Mouse (Mus musculus): Measurements from ENCODE around the gene Exo1. TPM values are rescaled to one million over a fixed set of nuclear protein-coding genes. Genes with fewer than 3 reads are reported as not detected.
A peak's percentile ranks its signal among the peaks of the same experiment; 100 is the strongest.

The Exo1 gene
- polyA plus RNA-seq (2015; fragmentation: Nextera tagmentation; extraction: Ambion mirVana), result 22.4 and 28.7 TPM in 2 replicates

GRCm38 (mm10) chr1:175880453-175881296, at the start of gene Exo1:
Exo1 (plus strand) TSS chr1:175880581.
- Histone ChIP-seq H3K9me3 (replicated peaks) (no peaks in the 10 kb centered on the region), H3K9ac (peak within 1 kb of the TSS; percentile 78)
- under 1% methylated on average over 66 of the region's 66 CpGs for WGBS

GRCm38 (mm10) chr1:175855515-175855914, 24.9 kb upstream of the Exo1 start:
- Histone ChIP-seq H3K4me2 (no peak overlapping the region), H3K27ac (no peak overlapping the region), H3K9ac (no peak overlapping the region), H3K9me3 (replicated peaks) (no peaks in the 10 kb centered on the region), H3K36me3 (no peaks in the 10 kb centered on the region), H3K27me3 (no peaks in the 10 kb centered on the region), H3K4me3 (no peak overlapping the region), H3K4me1 (replicated peaks) (no peaks in the 10 kb centered on the region)
- no peak for ATAC-seq (replicated peaks; ENCODE audit: insufficient number of reproducible peaks, insufficient read depth, low FRiP score, low read depth)
- WGBS, result 83% methylated on average over 1 of the region's 1 CpGs

More at GRCm38 (mm10) chr1:175880453-175881296, at the start of gene Exo1:
- H3K4me3 ChIP-seq, result peak within 1 kb of the TSS; percentile 77
- H3K4me1 ChIP-seq (replicated peaks), result peaks cover 10% of the 10 kb centered on the region
- ATAC-seq (replicated peaks; ENCODE audit: insufficient number of reproducible peaks, insufficient read depth, low FRiP score, low read depth), result peak; percentile 90
- H3K36me3 ChIP-seq, result peaks cover 8% of the 10 kb centered on the region; the same call in 1 of the 2 replicates
- H3K27me3 ChIP-seq, result no peaks in the 10 kb centered on the region
- H3K4me2 ChIP-seq, result peak within 1 kb of the TSS; percentile 88
- H3K27ac ChIP-seq, result peak within 1 kb of the TSS; percentile 94

- 56% methylated on average over 1 of the region's 1 CpGs for WGBS
- ATAC-seq (replicated peaks; ENCODE audit: insufficient number of reproducible peaks, insufficient read depth, low FRiP score, low read depth), result no peak
- no peak overlapping the region for H3K4me3 ChIP-seq
- H3K27ac ChIP-seq, result no peak overlapping the region
- no peaks in the 10 kb centered on the region for H3K36me3 ChIP-seq
- no peaks in the 10 kb centered on the region for H3K4me1 ChIP-seq (replicated peaks)
- H3K9me3 ChIP-seq (replicated peaks), result no peaks in the 10 kb centered on the region
- H3K4me2 ChIP-seq, result no peak overlapping the region
- H3K27me3 ChIP-seq, result no peaks in the 10 kb centered on the region
- no peak overlapping the region for H3K9ac ChIP-seq
Measured at GRCm38 (mm10) chr1:175867050-175867449, 13.3 kb upstream of the Exo1 start.

GRCm38 (mm10) chr1:175867558-175867957, 12.8 kb upstream of the Exo1 start:
- Histone ChIP-seq H3K4me1 (replicated peaks) (no peaks in the 10 kb centered on the region), H3K9me3 (replicated peaks) (no peaks in the 10 kb centered on the region), H3K4me2 (no peak overlapping the region), H3K9ac (no peak overlapping the region), H3K36me3 (no peaks in the 10 kb centered on the region), H3K27me3 (no peaks in the 10 kb centered on the region), H3K27ac (no peak overlapping the region), H3K4me3 (no peak overlapping the region)
- WGBS, result 20% methylated on average over 5 of the region's 5 CpGs
- ATAC-seq (replicated peaks; ENCODE audit: insufficient number of reproducible peaks, insufficient read depth, low FRiP score, low read depth), result no peak

- H3K9ac ChIP-seq, result no peak overlapping the region
- no peaks in the 10 kb centered on the region for H3K27me3 ChIP-seq
- H3K9me3 ChIP-seq (replicated peaks), result no peaks in the 10 kb centered on the region
- no peak for ATAC-seq (replicated peaks; ENCODE audit: insufficient number of reproducible peaks, insufficient read depth, low FRiP score, low read depth)
- H3K27ac ChIP-seq, result no peak overlapping the region
- no peak overlapping the region for H3K4me3 ChIP-seq
- 66% methylated on average over 3 of the region's 3 CpGs for WGBS
- no peaks in the 10 kb centered on the region for H3K36me3 ChIP-seq
- no peak overlapping the region for H3K4me2 ChIP-seq
- no peaks in the 10 kb centered on the region for H3K4me1 ChIP-seq (replicated peaks)
Measured at GRCm38 (mm10) chr1:175870716-175871115, 9.7 kb upstream of the Exo1 start.

- Histone ChIP-seq H3K9ac (no peak overlapping the region), H3K27ac (no peak overlapping the region), H3K36me3 (no peaks in the 10 kb centered on the region), H3K4me1 (replicated peaks) (no peaks in the 10 kb centered on the region), H3K9me3 (replicated peaks) (no peaks in the 10 kb centered on the region), H3K4me3 (no peak overlapping the region), H3K4me2 (no peak overlapping the region), H3K27me3 (no peaks in the 10 kb centered on the region)
- ATAC-seq (replicated peaks; ENCODE audit: insufficient number of reproducible peaks, insufficient read depth, low FRiP score, low read depth), result no peak
- 76% methylated on average over 6 of the region's 6 CpGs for WGBS
Measured at GRCm38 (mm10) chr1:175872028-175872816, 8.2 kb upstream of the Exo1 start.

- Histone ChIP-seq H3K9me3 (replicated peaks) (no peaks in the 10 kb centered on the region), H3K27ac (no peak overlapping the region), H3K4me3 (no peak overlapping the region), H3K9ac (no peak overlapping the region), H3K4me1 (replicated peaks) (peaks cover 10% of the 10 kb centered on the region), H3K27me3 (no peaks in the 10 kb centered on the region), H3K4me2 (no peak overlapping the region), H3K36me3 (peaks cover 19% of the 10 kb centered on the region)
- 77% methylated on average over 3 of the region's 3 CpGs for WGBS
- no peak for ATAC-seq (replicated peaks; ENCODE audit: insufficient number of reproducible peaks, insufficient read depth, low FRiP score, low read depth)
Measured at GRCm38 (mm10) chr1:175883398-175883797, 3.0 kb downstream of the Exo1 start.

- Histone ChIP-seq H3K9ac (no peak overlapping the region), H3K4me1 (replicated peaks) (no peaks in the 10 kb centered on the region), H3K27ac (no peak overlapping the region), H3K36me3 (peaks cover 20% of the 10 kb centered on the region), H3K9me3 (replicated peaks) (no peaks in the 10 kb centered on the region), H3K4me3 (no peak overlapping the region), H3K4me2 (no peak overlapping the region), H3K27me3 (no peaks in the 10 kb centered on the region)
- WGBS, result 78% methylated on average over 6 of the region's 6 CpGs
- ATAC-seq (replicated peaks; ENCODE audit: insufficient number of reproducible peaks, insufficient read depth, low FRiP score, low read depth), result no peak
Measured at GRCm38 (mm10) chr1:175893263-175893662, 12.9 kb downstream of the Exo1 start.

- H3K9me3 ChIP-seq (replicated peaks), result no peaks in the 10 kb centered on the region
- H3K9ac ChIP-seq, result no peak overlapping the region
- no peak for ATAC-seq (replicated peaks; ENCODE audit: insufficient number of reproducible peaks, insufficient read depth, low FRiP score, low read depth)
- H3K4me3 ChIP-seq, result no peak overlapping the region
- H3K27ac ChIP-seq, result no peak overlapping the region
- no peaks in the 10 kb centered on the region for H3K4me1 ChIP-seq (replicated peaks)
- peaks cover 17% of the 10 kb centered on the region for H3K36me3 ChIP-seq
- no peaks in the 10 kb centered on the region for H3K27me3 ChIP-seq
- 89% methylated on average over 12 of the region's 12 CpGs for WGBS
- H3K4me2 ChIP-seq, result no peak overlapping the region
Measured at GRCm38 (mm10) chr1:175893726-175894125, 13.3 kb downstream of the Exo1 start.

- Histone ChIP-seq H3K4me1 (replicated peaks) (no peaks in the 10 kb centered on the region), H3K9ac (no peak overlapping the region), H3K4me3 (no peak overlapping the region), H3K9me3 (replicated peaks) (no peaks in the 10 kb centered on the region), H3K27me3 (no peaks in the 10 kb centered on the region), H3K4me2 (no peak overlapping the region), H3K27ac (no peak overlapping the region), H3K36me3 (peaks cover 7% of the 10 kb centered on the region; the same call in 1 of the 2 replicates)
- no peak for ATAC-seq (replicated peaks; ENCODE audit: insufficient number of reproducible peaks, insufficient read depth, low FRiP score, low read depth)
- 82% methylated on average over 2 of the region's 2 CpGs for WGBS
Measured at GRCm38 (mm10) chr1:175911207-175911606, 30.8 kb downstream of the Exo1 start.

- Histone ChIP-seq H3K9ac (no peak overlapping the region), H3K4me2 (no peak overlapping the region), H3K27me3 (no peaks in the 10 kb centered on the region), H3K4me1 (replicated peaks) (no peaks in the 10 kb centered on the region), H3K4me3 (no peak overlapping the region), H3K9me3 (replicated peaks) (no peaks in the 10 kb centered on the region), H3K27ac (no peak overlapping the region), H3K36me3 (peaks cover under 1% of the 10 kb centered on the region; the same call in 1 of the 2 replicates)
- WGBS, result 74% methylated on average over 3 of the region's 3 CpGs
- no peak for ATAC-seq (replicated peaks; ENCODE audit: insufficient number of reproducible peaks, insufficient read depth, low FRiP score, low read depth)
Measured at GRCm38 (mm10) chr1:175912038-175912437, 31.7 kb downstream of the Exo1 start.
